Mouse (Mus musculus) lung, postnatal 0 days (tissue): ENCODE results near the gene Stard10. TPM values are rescaled to one million over a fixed set of nuclear protein-coding genes. Genes with fewer than 3 reads are reported as not detected.

Source experiments
- ATAC-seq: fragments of 200-750 bp; cut with Nextera tagmentation; 2 replicates; pipeline ENCODE4 v1.8.0; 2017; ENCODE audit warnings: moderate library complexity
- DNase-seq: peaks from one replicate; pipeline ENCODE4 v3.0.0-alpha.2; 2016; ENCODE audit warnings: low spot score
- H3K27ac ChIP-seq: fragments of 300-500 bp; sonication (generic); 2 replicates; pipeline ENCODE4 v1.5.1; 2014; ENCODE audit warnings: antibody characterized with exemption, mild to moderate bottlenecking, low read length, mixed read lengths
- H3K27me3 ChIP-seq: fragments of 300-500 bp; sonication (generic); replicated peaks from 2 replicates; pipeline ENCODE4 v1.6.1; 2014; ENCODE audit warnings: low read length, mixed read lengths; ENCODE audit not compliant: insufficient read depth
- H3K36me3 ChIP-seq: fragments of 300-500 bp; sonication (generic); 2 replicates; pipeline ENCODE4 v1.6.1; 2014; ENCODE audit warnings: low read length, mixed read lengths; ENCODE audit not compliant: insufficient read depth
- H3K4me1 ChIP-seq: fragments of 300-500 bp; sonication (generic); 2 replicates; pipeline ENCODE4 v1.6.1; 2014; ENCODE audit warnings: antibody characterized with exemption, low read depth, low read length, mixed read lengths; ENCODE audit not compliant: insufficient read depth
- H3K4me2 ChIP-seq: fragments of 300-500 bp; sonication (generic); replicated peaks from 2 replicates; pipeline ENCODE4 v1.6.1; 2014; ENCODE audit warnings: low read depth, mild to moderate bottlenecking, low read length, moderate library complexity, mixed read lengths
- H3K4me3 ChIP-seq: fragments of 300-500 bp; sonication (generic); 2 replicates; pipeline ENCODE4 v1.5.1; 2014; ENCODE audit warnings: low read depth, low read length
- H3K9ac ChIP-seq: fragments of 300-500 bp; sonication (generic); replicated peaks from 2 replicates; pipeline ENCODE4 v1.6.1; 2014; ENCODE audit warnings: low read depth, mild to moderate bottlenecking
- H3K9me3 ChIP-seq: fragments of 300-500 bp; sonication (generic); 2 replicates; pipeline ENCODE4 v1.6.1; 2016; ENCODE audit warnings: low read length, mixed read lengths
- CTCF ChIP-seq: IDR thresholded peaks from 2 replicates; pipeline ENCODE4 v1.5.1; 2016; ENCODE audit warnings: antibody characterized with exemption, mild to moderate bottlenecking
- EP300 ChIP-seq: IDR thresholded peaks from 2 replicates; pipeline ENCODE4 v1.6.1; 2016; ENCODE audit warnings: antibody characterized with exemption, mild to moderate bottlenecking, control low read depth
- WGBS: fragments of 180-500 bp; shearing (Covaris S2); extraction: QIAGEN DNeasy Blood & Tissue Kit; methylation state at CpG from one replicate; pipeline ENCODE4 v1.1.7; 2014; 5-methylcytosine and 5-hydroxymethylcytosine counted together
- polyA plus RNA-seq: library from polyadenylated mRNA; unstranded; fragments of >200 nt; fragmentation: Nextera tagmentation; extraction: Ambion mirVana; gene quantifications from 2 replicates; pipeline ENCODE4 v1.2.1, GENCODE M21; 2015

Stard10 gene
- polyA plus RNA-seq, 1 experiment from 2014 or later: 46.3 TPM

DNA sequence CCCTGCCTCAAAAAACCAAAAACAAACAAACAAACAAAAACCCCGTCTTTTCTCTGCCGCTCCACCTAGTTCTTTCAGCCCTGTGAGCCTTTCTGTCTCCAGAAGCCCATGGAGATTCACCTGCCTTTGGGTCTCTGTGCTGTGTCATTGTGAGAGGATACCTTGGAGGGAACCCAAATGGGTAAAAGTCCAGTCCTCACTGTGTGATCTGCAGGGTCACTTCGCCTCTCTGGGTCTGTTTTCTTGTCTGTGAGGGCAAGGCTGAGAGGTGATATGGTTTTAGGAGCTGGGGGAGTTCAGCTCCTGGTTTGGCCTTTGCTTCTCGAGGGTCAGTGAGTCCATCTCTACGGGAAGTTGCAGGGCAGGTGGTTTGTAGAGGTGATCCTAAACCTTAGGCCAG lies 9.1 kb downstream of the Stard10 start:
- no peak for TF ChIP-seq EP300
- TF ChIP-seq CTCF: no peak
- H3K4me1 ChIP-seq: peaks cover 6% of the 10 kb centered on the region
- no peak for ATAC-seq
- WGBS: 87% methylated on average over 5 of the region's 5 CpGs
- H3K36me3 ChIP-seq: no peaks in the 10 kb centered on the region
- no peak overlapping the region for H3K9ac ChIP-seq
- no peak overlapping the region for H3K4me3 ChIP-seq
- H3K27ac ChIP-seq: no peak overlapping the region
- H3K9me3 ChIP-seq: no peaks in the 10 kb centered on the region
- no peak for DNase-seq
- no peak overlapping the region for H3K4me2 ChIP-seq
- H3K27me3 ChIP-seq: no peaks in the 10 kb centered on the region

DNA sequence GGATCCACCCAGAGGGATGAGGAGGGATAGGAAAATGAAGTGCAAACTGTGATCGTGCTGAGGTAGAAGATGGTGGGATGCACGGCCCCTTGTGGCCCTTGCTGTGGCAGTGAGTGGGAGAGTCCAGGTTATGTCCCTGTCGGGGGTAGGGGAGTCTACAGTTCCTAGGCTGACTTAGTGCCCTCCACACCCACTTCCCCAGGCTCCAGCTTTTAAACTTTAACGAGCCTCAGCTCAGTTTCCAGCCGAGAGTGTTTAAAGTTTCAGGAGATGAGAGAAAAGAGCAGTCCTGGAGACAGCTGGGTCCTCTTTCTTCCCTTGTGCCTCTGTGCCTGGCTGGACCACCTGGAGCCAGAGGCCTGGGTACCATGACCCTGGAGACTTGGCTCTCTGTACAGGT lies 10.4 kb downstream of the Stard10 start:
- DNase-seq (no peak), ATAC-seq (no peak)
- peaks cover 6% of the 10 kb centered on the region for H3K4me1 ChIP-seq
- H3K27ac ChIP-seq: no peak overlapping the region
- no peak overlapping the region for H3K9ac ChIP-seq
- no peak for TF ChIP-seq EP300
- no peak for TF ChIP-seq CTCF
- no peak overlapping the region for H3K4me2 ChIP-seq
- H3K9me3 ChIP-seq: no peaks in the 10 kb centered on the region
- 62% methylated on average over 5 of the region's 5 CpGs for whole genome bisulfite sequencing
- H3K36me3 ChIP-seq: no peaks in the 10 kb centered on the region
- no peak overlapping the region for H3K4me3 ChIP-seq
- no peaks in the 10 kb centered on the region for H3K27me3 ChIP-seq

DNA sequence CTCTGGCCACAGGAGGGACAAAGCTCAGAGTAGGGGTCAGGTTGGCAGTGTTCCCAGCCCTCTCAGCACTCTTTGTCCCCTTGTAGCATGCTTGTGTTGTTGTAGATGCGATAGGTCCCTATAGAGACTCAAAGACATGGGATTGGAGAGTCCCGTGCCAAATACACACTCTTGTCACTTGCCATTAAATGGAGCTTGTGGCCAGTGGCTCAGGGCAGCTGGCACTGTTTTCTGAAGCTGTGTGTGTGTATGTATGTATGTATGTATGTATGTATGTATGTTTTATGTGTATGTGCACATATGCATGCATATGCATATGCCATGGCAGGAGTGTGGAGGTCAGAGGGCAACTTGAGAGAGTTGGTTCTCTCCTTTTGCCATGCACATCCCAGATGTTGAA lies 10.9 kb downstream of the Stard10 start:
- DNase-seq (no peak), ATAC-seq (no peak)
- TF ChIP-seq CTCF: no peak
- no peak for TF ChIP-seq EP300
- Histone ChIP-seq H3K4me2 (no peak overlapping the region), H3K36me3 (no peaks in the 10 kb centered on the region), H3K27ac (no peak overlapping the region), H3K9me3 (no peaks in the 10 kb centered on the region), H3K9ac (no peak overlapping the region), H3K4me1 (peaks cover 6% of the 10 kb centered on the region), H3K27me3 (no peaks in the 10 kb centered on the region), H3K4me3 (no peak overlapping the region)
- 86% methylated on average over 2 of the region's 2 CpGs for WGBS

DNA sequence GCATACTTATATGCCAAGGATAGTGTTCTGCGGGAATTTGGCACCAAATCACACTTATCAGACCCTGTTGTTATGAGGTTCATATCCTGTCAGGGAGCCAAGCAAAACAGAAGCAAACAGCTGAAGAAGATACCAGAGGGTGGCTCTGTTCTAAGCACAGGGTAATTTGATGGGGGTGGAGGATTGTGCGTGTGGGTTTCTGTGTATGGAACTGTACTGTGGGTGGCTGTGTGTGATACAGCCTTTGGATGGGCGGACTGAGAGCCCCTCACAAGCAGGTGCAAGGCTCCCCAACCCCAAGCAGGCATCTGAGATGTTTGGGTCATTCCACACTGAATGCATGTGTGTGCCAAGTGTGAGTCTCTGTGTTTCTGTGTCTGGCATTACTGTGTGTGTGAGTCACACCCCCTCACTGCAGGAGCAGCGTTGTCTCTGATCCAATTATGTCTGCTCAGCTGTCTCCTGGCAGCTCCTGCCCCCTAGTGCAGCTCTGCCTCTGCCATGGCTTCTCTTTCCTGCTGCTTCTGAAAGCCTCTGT lies 11.8 kb downstream of the Stard10 start:
- ATAC-seq: peak; percentile 49; the same call in 1 of the 2 replicates
- no peak overlapping the region for H3K4me2 ChIP-seq
- peaks cover 4% of the 10 kb centered on the region; the same call in 1 of the 2 replicates for H3K4me1 ChIP-seq
- H3K27ac ChIP-seq: no peak overlapping the region
- H3K9ac ChIP-seq: no peak overlapping the region
- H3K36me3 ChIP-seq: no peaks in the 10 kb centered on the region
- H3K9me3 ChIP-seq: no peaks in the 10 kb centered on the region
- TF ChIP-seq CTCF: peak; percentile 32
- TF ChIP-seq EP300: no peak
- no peak overlapping the region for H3K4me3 ChIP-seq
- 53% methylated on average over 4 of the region's 4 CpGs for WGBS
- no peaks in the 10 kb centered on the region for H3K27me3 ChIP-seq
- DNase-seq: no peak

DNA sequence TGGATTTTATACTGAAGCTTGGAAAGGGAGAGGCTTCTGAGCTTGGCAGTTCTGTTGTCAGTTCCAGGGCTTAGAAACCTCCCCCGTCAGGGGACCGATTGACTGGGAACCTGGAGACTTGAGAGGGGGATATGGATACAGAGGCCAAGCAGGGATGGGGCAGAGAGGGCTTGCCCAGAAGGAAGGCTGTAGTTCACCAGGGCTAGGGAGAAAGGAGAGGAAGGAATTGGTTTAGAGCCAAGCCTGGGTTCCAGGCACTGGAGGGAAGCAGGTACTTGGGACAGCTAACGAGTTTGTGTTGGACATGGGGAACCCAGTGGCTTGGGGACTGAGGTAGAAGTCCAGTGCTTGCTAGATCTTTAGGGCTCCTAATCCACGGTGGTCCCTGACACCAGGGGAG lies 12.7 kb downstream of the Stard10 start:
- no peaks in the 10 kb centered on the region for H3K36me3 ChIP-seq
- TF ChIP-seq EP300: no peak
- no peak for TF ChIP-seq CTCF
- H3K4me2 ChIP-seq: no peak overlapping the region
- H3K9ac ChIP-seq: no peak overlapping the region
- H3K9me3 ChIP-seq: no peaks in the 10 kb centered on the region
- no peaks in the 10 kb centered on the region for H3K27me3 ChIP-seq
- H3K27ac ChIP-seq: no peak overlapping the region
- DNase-seq: no peak
- no peaks in the 10 kb centered on the region for H3K4me1 ChIP-seq
- H3K4me3 ChIP-seq: no peak overlapping the region
- WGBS: 64% methylated on average over 4 of the region's 4 CpGs
- ATAC-seq: no peak

DNA sequence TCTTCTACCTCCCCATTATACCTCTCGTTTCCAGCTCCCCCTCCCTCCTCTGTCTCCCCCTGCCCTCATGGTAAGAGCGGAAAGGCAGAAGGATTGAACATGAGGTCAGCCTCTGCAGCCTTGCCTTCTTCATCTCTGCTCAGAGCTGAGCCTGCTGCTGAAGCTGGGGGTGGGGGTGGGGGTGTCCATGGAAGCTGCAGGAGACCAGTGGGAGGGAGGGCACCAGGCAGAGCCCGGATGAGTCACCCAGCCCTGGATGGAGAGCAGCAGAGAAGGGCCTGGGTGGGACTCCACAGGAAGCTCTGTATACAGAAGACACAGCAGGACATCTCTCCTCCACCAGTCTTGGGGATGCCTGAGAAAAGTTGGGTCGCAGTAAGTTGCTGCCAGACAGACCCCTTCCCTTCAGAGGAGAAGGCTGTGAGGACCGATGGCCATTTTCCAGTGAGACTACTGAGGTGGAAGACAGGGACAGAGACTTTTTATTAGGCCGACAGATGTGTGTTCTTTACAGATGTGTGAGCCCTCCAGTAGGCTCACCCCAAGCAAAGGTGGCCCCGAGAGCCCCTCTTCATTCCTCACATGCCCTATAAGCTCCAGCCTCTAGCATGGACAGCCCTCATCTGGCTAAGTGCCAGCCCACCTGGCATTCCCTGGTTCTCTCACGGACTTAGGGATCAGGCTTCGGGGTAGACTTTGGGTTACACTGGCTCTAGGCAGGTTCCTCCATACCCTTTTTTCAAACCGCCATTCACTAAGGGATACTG lies 13.4 kb downstream of the Stard10 start:
- no peaks in the 10 kb centered on the region for H3K9me3 ChIP-seq
- WGBS: 60% methylated on average over 10 of the region's 10 CpGs
- H3K27ac ChIP-seq: no peak overlapping the region

More for the DNA sequence above, 13.4 kb downstream of the Stard10 start:
- Histone ChIP-seq H3K36me3 (no peaks in the 10 kb centered on the region), H3K9ac (no peak overlapping the region), H3K4me2 (no peak overlapping the region), H3K4me1 (no peaks in the 10 kb centered on the region), H3K27me3 (no peaks in the 10 kb centered on the region), H3K4me3 (no peak overlapping the region)
- TF ChIP-seq EP300 (no peak), CTCF (no peak)
- ATAC-seq (peak; percentile 75), DNase-seq (no peak)
